Mouse (Mus musculus) liver, postnatal 0 days (tissue): ENCODE data around the gene Cmtm1. TPM values are rescaled to one million over a fixed set of nuclear protein-coding genes. Genes with fewer than 3 reads are reported as not detected.
A peak's percentile ranks its signal among the peaks of the same experiment; 100 is the strongest.
"Not testable (repeated sequence)": the region's sequence is repeated elsewhere in the genome, so short reads cannot be mapped to it uniquely, and the experiment has no call there.

Experiments used
- ATAC-seq: fragments of 200-750 bp; cut with Nextera tagmentation; 2 replicates; pipeline ENCODE4 v1.8.0; 2017; ENCODE audit warnings: mild to moderate bottlenecking, moderate library complexity
- DNase-seq: peaks from one replicate; pipeline ENCODE4 v3.0.0-alpha.2; 2016
- H3K27ac ChIP-seq: fragments of 300-500 bp; sonication (generic); 2 replicates; pipeline ENCODE4 v1.5.1; 2014; ENCODE audit warnings: antibody characterized with exemption, moderate library complexity, mild to moderate bottlenecking, low read depth
- H3K27me3 ChIP-seq: fragments of 300-500 bp; sonication (generic); 2 replicates; pipeline ENCODE4 v1.6.1; 2014; ENCODE audit warnings: low read length, control low read depth, mixed read lengths; ENCODE audit not compliant: insufficient read depth
- H3K36me3 ChIP-seq: fragments of 300-500 bp; sonication (generic); replicated peaks from 2 replicates; pipeline ENCODE4 v1.6.1; 2014; ENCODE audit warnings: mild to moderate bottlenecking, control low read depth, low read length, moderate library complexity, mixed read lengths; ENCODE audit not compliant: insufficient read depth
- H3K4me1 ChIP-seq: fragments of 300-500 bp; sonication (generic); 2 replicates; pipeline ENCODE4 v1.6.1; 2014; ENCODE audit warnings: antibody characterized with exemption, mild to moderate bottlenecking, control low read depth; ENCODE audit not compliant: insufficient read depth
- H3K4me2 ChIP-seq: fragments of 300-500 bp; sonication (generic); 2 replicates; pipeline ENCODE4 v1.6.1; 2014; ENCODE audit warnings: low read depth, mild to moderate bottlenecking, low read length, moderate library complexity, mixed read lengths
- H3K4me3 ChIP-seq: fragments of 300-500 bp; sonication (generic); 2 replicates; pipeline ENCODE4 v1.5.1; 2014; ENCODE audit warnings: low read depth, low read length
- H3K9ac ChIP-seq: fragments of 300-500 bp; sonication (generic); replicated peaks from 2 replicates; pipeline ENCODE4 v1.6.1; 2014; ENCODE audit warnings: mild to moderate bottlenecking, moderate library complexity
- H3K9me3 ChIP-seq: fragments of 300-500 bp; sonication (generic); 2 replicates; pipeline ENCODE4 v1.6.1; 2016; ENCODE audit warnings: mild to moderate bottlenecking, control low read depth, low read length, mixed read lengths
- CTCF ChIP-seq: sonication (generic); IDR thresholded peaks from 2 replicates; pipeline ENCODE4 v1.5.1; 2016; ENCODE audit warnings: antibody characterized with exemption, low read depth
- EP300 ChIP-seq: IDR thresholded peaks from 2 replicates; pipeline ENCODE4 v1.6.1; 2016; ENCODE audit warnings: antibody characterized with exemption, low read depth, mild to moderate bottlenecking
- WGBS: fragments of 180-500 bp; shearing (Covaris S2); extraction: QIAGEN DNeasy Blood & Tissue Kit; methylation state at CpG from one replicate; pipeline ENCODE4 v1.1.7; 2014; ENCODE audit not compliant: insufficient replicate concordance; 5-methylcytosine and 5-hydroxymethylcytosine counted together
- polyA plus RNA-seq: library from polyadenylated mRNA; unstranded; fragments of >200 nt; fragmentation: Nextera tagmentation; extraction: Ambion mirVana; gene quantifications from 2 replicates; pipeline ENCODE4 v1.2.1, GENCODE M21; 2015

Cmtm1 gene
- not detected in 2 replicates for polyA plus RNA-seq

GRCm38 (mm10) chr8:104309441-104310155 is at the start of gene Cmtm1, which contains the start of gene Gm45711:
Gene Cmtm1 (minus strand): TSS chr8:104310145.
Gene Gm45711 (minus strand): TSS chr8:104310081.
- not testable (repeated sequence) for H3K4me2 ChIP-seq, H3K36me3 ChIP-seq, H3K4me3 ChIP-seq, ATAC-seq, DNase-seq, H3K9ac ChIP-seq, H3K27me3 ChIP-seq, H3K27ac ChIP-seq, H3K9me3 ChIP-seq, H3K4me1 ChIP-seq
- 78% methylated on average over 33 of the region's 36 CpGs for WGBS

DNA sequence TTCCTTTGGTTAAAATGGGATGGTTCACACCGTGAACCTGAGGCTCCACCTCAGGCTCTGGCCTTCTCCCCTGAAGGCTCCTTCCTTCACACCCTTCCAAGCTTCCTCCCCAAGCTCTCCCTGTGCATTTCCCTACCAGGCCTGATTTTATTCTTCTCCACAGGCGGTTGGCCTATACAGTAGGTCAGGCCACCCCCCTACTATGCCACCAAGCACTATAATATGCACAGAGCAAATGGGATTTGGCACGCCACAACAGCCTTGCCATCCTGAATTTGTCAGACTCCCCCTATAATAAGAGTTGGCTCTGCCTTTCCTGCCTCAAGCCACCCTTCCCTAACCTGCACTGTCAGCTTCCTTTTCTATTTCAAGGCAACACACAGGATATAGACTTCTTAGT is 48.7 kb upstream of the Cmtm1 start:
- Histone ChIP-seq H3K4me3 (no peak overlapping the region), H3K9me3 (no peaks in the 10 kb centered on the region), H3K27ac (no peak overlapping the region), H3K4me1 (peaks cover 4% of the 10 kb centered on the region; the same call in 1 of the 2 replicates), H3K4me2 (no peak overlapping the region), H3K27me3 (no peaks in the 10 kb centered on the region), H3K9ac (no peak overlapping the region), H3K36me3 (no peaks in the 10 kb centered on the region)
- no peak for TF ChIP-seq CTCF
- no peak for TF ChIP-seq EP300
- DNase-seq, result no peak
- WGBS, result 73% methylated on average over 3 of the region's 3 CpGs
- ATAC-seq, result no peak

- TF ChIP-seq CTCF, result no peak
- Histone ChIP-seq H3K4me2 (no peak overlapping the region), H3K9me3 (no peaks in the 10 kb centered on the region), H3K27ac (no peak overlapping the region), H3K4me3 (no peak overlapping the region), H3K36me3 (0 out of 2 replicates have a peak, but pooled peaks cover 2% of the 10 kb centered on the region), H3K4me1 (no peaks in the 10 kb centered on the region), H3K9ac (no peak overlapping the region), H3K27me3 (no peaks in the 10 kb centered on the region)
- no peak for ATAC-seq
- no peak for DNase-seq
- WGBS, result 83% methylated on average over 10 of the region's 10 CpGs
These were observed 44.6 kb upstream of the Cmtm1 start for GRCm38 (mm10) chr8:104354504-104354903.

- Histone ChIP-seq H3K9ac (no peak overlapping the region), H3K4me1 (no peaks in the 10 kb centered on the region), H3K4me3 (no peak overlapping the region), H3K36me3 (0 out of 2 replicates have a peak, but pooled peaks cover 2% of the 10 kb centered on the region), H3K27ac (no peak overlapping the region), H3K9me3 (no peaks in the 10 kb centered on the region), H3K4me2 (no peak overlapping the region), H3K27me3 (no peaks in the 10 kb centered on the region)
- no peak for ATAC-seq
- 51% methylated on average over 5 of the region's 5 CpGs for WGBS
- peak; percentile 44 for TF ChIP-seq CTCF
- TF ChIP-seq EP300, result no peak
- DNase-seq, result no peak
These were observed 43.2 kb upstream of the Cmtm1 start for GRCm38 (mm10) chr8:104353186-104353585.

GRCm38 (mm10) chr8:104350047-104350446 is 40.1 kb upstream of the Cmtm1 start:
- 70% methylated on average over 13 of the region's 13 CpGs for WGBS
- no peaks in the 10 kb centered on the region for H3K9me3 ChIP-seq

GRCm38 (mm10) chr8:104348971-104349370 is 39.0 kb upstream of the Cmtm1 start:
- no peak for DNase-seq
- 0 out of 2 replicates have a peak, but pooled peaks cover 6% of the 10 kb centered on the region for H3K36me3 ChIP-seq
- no peaks in the 10 kb centered on the region for H3K27me3 ChIP-seq

More at GRCm38 (mm10) chr8:104350047-104350446, 40.1 kb upstream of the Cmtm1 start:
- Histone ChIP-seq H3K27ac (no peak overlapping the region), H3K9ac (no peak overlapping the region), H3K4me3 (no peak overlapping the region), H3K4me2 (no peak overlapping the region), H3K4me1 (no peaks in the 10 kb centered on the region), H3K27me3 (no peaks in the 10 kb centered on the region), H3K36me3 (0 out of 2 replicates have a peak, but pooled peaks cover 6% of the 10 kb centered on the region)
- DNase-seq (no peak), ATAC-seq (no peak)
- no peak for TF ChIP-seq CTCF
- TF ChIP-seq EP300, result no peak

More at GRCm38 (mm10) chr8:104348971-104349370, 39.0 kb upstream of the Cmtm1 start:
- Histone ChIP-seq H3K9me3 (no peaks in the 10 kb centered on the region), H3K9ac (no peak overlapping the region), H3K4me3 (no peak overlapping the region), H3K27ac (no peak overlapping the region; the same call in 1 of the 2 replicates), H3K4me2 (no peak overlapping the region), H3K4me1 (no peaks in the 10 kb centered on the region)
- no peak for ATAC-seq
- WGBS, result 75% methylated on average over 5 of the region's 5 CpGs
- TF ChIP-seq EP300 (no peak), CTCF (no peak)
